Mouse (Mus musculus) kidney, postnatal 14 days (tissue): ENCODE results near the gene H1f0.

ENCODE experiments used
- DNase-seq: peaks from one replicate; pipeline ENCODE4 v3.0.0; 2022; ENCODE audit warnings: mixed read lengths

H1f0 gene

DNA sequence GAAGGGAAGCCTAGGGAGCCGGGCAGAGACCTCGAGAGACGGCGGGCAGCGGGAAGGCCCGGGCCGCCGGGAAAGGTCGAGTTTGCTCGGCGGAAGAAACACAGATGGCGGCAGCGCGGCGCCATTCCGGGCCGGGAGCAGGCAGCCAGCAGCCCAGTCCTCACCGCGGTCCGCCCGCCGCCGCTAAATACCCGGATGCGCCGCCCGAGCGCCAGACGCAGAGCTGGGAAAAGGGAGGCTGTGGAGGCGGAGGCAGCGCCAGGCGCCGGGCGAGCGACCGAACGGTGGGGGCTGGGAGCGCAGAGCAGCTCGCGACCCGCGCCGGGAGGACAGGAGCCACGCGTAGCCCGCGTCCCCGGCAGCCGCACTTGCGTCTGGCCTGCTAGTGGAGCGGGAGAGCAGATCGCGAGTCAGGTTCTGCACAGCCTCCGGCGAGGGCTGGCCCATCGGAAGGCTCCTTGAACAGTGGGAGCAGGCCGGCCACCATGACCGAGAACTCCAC, at the start of gene H1f0:
H1f0 (plus strand) TSS at position 214 of the 502 bp plus-strand sequence.
- DNase-seq, result peak; percentile 96

DNA sequence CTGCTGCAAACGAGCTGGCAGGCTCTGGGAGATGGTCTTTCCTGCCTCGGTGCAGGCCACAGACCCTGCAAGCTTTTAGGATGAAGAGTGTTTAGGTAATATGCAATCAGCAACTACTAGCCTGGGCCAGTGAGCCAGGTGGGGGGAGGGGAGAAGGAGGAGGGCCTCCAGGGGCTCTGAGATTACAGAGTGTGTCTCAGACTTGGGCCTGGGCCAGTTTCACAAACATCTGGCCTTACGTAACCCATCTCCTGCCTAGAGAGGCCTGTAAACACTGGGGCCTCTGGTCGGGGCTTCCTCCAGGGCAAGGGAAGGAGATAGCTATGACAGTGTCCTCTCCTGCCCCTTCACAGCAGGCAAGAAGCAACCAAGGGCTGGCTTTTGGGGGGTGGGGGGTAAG, 49.4 kb upstream of the H1f0 start:
- peak; percentile 77 for DNase-seq

DNA sequence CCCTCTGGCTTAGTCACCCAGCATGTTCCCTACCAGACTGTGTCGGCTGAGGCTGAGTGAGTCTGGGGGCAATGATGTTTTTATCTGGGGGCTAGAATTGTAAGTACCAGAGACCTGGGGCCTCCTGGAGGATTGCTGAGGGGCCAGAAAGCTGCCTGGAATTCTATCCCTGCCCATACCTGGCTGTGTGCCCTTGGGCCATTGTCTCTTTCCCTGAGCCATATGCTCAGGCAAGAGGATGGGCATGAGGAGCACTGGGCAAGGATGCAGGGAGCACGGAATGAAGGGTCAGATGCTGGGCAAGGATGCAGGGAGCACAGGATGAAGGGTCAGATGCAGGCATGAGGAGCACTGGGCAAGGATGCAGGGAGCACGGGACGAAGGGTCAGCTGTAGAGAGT, 48.2 kb upstream of the H1f0 start:
- DNase-seq, result no peak

DNA sequence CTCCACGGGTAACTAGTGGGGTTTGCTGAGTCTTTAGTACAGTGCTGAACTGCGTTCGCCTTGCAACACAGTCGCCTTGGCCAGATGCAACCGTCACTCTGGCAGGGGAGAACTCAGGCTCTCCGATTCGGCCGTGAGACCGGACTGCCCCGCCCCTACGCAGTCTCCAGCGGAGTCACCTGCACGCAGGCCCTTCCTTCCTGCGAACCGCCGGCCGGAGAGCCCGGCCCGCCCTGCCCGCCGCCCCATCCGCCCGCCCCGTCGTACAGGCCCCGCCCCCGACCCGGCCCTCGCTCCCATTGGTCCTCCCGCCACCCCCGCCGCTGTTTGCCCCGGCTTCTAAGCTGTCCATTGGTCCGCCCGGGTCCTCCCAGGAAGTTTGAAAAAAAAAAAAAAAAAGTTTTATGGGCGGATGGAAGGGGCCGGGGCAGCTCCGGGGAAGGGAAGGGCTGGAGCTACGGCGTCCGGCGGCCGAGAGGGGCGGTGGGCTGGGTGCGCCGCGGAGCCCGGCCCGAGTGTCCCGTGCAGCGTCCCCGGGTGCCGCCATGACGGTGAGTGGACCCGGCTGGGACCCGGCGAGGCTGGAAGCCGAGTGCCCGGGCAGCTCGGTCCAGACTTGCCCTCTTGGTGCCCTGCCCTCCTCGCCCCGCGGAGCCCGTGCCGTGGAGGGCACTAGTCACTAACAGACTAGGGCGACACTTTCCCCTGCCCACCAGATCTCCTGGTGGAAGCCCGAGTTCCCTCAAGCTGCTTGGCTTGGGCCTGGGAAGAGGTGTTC, 45.4 kb upstream of the H1f0 start:
- peak; percentile 95 for DNase-seq

DNA sequence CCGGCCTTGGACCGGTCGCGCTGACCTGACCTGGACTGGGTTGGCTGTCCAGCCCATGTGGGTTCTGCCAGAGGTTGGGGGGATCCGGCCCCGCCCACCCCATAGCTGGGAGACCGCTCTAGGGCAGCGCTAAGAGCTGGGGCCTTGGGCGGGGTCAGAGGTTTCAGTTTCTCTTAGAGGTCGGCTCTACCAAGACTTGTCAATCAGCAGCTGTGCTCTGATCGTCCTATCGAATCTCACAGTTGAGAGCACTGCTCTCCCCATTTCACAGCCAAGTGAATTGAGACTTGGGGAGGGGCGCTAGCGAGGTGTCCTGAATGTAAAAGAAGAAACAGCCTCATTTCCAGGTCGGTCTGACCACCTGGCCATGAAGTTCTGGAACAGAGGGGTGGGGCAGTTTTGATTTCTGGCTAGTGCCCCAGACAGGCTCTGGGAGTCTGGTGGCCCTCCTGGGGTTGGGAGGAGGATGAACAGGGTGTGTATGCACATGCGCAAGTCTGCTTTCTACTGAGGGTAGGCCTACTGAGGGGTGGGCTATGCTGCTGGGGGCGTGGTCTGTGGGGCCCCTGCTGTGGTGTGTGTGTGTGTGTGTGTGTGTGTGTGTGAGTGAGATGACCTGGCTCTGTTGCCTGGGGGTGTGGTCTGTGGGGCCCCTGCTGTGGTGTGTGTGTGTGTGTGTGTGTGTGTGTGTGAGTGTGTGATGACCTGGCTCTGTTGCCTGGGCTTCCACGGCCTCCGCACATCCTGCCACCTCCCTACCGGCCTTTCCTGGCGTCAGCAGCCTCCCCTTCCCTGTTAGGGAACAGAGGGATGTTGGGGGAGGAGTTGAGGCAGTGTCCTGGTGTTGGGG, 44.6 kb upstream of the H1f0 start:
- peak; percentile 76 for DNase-seq

DNA sequence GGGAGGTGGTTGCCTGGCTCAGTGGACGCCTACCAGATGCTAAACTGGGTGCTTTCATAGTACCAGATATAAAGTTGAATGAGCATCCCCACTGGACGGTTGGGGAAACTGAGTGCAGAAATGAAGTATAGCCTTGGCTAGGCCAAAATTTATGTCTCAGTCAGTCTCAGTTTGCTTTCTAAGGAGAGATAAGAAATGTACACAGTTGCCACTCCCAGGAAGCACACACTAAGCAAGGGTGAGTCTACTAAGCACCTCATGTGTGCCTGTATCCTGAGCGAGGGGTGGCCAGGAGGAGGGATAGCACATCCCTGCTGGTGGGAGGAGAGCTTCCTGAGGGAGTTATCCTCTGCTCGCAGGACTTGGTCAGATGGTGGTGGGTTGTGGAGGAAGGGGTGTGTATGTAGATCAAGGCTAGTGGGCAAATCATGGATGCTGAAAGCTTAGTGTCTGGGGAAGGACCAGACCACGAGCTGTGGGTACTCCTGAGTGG, 43.9 kb upstream of the H1f0 start:
- DNase-seq, result no peak

DNA sequence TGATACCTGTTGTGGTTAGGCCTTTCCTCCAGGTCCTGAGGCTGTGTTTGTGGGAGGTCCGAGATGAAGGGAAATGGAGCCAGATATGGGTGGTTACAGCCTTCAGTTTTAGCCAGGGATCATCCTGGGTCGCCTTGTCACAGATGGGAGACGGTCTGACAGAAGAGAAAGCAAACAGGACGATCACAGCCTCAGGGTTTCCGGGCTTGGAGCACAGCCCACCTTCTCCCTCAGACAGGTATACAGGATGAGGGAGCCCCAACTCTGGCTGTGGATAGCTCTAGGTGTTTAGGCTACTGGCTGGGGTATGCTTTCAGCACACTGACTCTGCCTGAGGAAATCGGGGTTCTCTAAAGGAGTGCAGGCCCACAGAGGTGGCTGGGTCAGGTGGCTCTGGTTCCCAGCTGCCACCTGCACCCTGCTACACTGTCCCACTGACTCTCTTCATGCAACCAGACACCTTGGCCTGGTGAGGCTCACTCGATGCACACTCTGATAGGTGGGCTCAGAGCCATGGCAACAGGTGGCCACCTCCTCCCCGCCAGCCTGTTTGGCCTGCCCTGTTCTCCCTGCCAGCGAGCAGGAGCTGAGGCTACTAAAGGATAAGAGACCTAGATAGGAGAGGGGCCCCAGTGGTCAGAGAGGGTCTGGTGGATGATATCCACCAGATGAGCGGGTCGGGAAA, 41.6 kb upstream of the H1f0 start:
- DNase-seq, result no peak

DNA sequence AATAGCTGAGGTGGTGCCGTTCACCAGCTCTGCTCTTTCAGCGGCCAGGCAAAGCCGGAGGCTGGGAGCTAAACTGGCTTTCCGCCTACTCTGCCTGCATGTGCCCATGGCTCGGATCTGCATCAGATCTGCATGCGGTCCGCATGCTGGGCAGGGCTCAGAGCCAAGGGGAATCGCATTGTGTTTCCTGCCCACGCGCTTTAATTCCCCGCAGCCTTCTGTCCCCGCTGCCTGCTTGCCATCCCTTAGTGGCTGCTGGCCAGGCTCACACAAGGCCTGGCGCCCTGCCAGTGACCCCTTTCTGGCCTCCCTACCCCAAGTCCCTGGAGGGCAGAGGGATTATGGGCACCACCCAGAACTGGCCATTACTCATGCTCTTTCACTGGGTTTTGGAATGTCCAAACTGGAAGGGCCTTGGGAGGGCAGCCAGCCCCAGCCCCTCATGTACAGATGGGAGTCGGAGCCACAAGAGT, 39.7 kb upstream of the H1f0 start:
- DNase-seq, result peak; percentile 77

DNA sequence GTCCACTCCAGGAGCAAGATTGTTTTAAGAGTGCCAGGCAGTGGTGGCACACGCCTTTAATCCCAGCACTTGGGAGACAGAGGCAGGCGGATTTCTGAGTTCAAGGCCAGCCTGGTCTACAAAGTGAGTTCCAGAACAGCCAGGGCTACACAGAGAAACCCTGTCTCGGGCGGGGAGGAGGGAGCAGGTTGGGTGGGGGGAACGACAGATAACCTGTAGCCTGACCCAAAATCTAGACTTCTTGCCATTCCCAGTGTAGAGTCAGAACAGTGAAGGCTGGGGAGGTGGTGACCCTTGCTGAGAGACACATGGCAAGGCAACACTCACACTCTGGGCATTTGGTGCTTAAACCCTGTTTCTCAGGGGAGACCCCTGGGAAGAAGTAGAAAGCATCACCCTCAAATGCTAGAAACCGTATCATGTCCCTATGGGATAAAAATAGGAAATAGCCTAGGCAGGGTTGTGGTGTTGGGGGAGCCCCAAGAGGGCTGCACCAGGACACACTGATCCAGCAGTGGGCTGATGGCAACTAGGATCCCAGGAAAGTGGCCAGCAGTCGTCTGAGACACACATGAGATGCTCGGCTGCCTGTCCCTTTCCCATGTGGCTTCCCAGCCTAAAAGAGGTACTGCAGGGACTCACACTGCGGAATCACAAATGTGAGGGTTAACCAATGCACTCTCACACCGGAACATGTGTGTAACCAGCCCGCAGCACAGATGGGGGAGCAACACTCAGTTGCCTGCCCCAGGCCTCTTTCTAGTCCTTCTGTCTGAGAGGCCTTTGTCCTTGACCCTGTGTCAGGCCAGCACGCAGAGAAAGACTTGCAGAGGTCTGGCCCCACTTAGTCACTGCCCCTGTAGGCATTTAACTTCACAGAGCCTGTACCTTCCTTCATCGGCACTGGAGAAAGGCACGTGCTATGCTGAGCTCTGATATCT, 38.8 kb upstream of the H1f0 start:
- no peak for DNase-seq

DNA sequence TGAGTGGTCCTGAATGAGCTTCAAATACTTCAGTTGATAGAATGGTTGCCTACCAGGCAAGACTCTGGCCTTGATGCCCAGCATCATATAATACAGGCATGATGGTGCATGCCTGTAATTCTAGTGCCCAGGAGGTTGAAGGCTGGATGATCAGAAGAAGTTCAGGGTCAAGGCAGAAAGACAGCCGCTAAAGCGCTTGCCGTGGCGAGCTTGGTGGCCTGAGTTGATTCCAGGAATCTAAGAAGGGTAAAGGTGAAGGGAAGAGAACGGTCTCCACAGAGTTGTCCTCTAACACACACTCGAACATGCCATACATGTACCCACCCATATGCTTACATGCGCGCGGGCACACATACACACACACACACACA, 38.2 kb upstream of the H1f0 start:
- DNase-seq, result no peak

DNA sequence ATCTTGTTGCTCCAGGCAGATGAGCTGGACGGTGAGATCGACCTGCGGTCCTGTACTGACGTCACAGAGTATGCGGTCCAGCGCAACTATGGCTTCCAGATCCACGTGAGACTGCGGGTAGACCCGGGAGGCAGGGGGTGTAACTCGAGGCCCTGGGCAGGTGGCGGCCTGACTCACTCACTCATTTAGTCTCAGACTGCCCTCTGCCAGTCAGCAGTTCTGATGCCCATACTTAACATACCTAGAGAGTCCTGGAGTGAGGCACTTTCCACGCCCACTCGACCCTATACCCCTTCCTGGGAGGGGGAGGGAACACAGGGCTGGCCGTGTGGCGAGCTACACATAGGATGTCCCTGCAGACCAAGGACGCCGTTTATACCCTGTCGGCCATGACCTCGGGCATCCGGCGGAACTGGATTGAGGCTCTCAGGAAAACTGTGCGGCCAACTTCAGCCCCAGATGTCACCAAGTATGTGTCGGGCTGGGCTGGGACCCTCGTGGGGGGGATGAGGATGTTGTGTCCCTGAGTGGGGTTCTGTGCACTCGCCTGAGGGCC, 37.2 kb upstream of the H1f0 start:
- DNase-seq, result no peak

DNA sequence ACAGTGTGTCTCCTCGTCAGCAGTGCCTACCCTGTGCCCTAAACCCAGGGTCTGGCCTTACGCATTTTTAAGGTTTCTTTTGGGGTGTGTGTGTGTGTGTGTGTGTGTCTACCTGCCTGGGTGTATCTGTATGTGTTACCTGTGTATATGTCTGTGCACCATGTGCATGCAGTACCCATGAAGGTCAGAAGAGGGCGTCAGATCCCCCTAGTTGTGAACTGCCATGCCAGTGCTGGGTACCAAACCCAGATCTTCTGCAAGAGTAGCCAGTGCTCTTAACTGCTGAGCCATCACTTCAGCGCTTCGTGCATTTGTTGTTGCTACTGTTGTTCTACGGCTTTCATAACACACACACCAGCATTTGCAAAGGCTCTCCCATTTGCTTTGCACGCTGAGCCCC, 36.0 kb upstream of the H1f0 start:
- no peak for DNase-seq

DNA sequence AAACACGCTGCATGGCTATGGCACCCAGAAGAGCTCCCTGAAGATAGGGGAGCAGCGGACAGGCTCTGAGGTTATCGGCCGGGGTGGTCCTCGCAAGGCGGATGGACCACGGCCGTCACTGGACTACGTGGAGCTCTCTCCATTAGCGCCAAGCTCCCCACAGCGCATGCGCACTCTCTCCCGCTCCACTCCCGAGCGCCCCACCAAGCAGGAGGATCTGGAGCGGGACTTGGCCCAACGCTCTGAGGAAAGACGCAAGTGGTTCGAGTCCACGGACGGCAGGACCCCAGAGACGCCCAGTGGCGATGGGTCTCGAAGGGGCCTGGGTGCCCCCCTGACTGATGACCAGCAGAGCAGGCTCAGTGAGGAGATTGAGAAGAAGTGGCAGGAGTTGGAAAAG, 35.3 kb upstream of the H1f0 start:
- no peak for DNase-seq

DNA sequence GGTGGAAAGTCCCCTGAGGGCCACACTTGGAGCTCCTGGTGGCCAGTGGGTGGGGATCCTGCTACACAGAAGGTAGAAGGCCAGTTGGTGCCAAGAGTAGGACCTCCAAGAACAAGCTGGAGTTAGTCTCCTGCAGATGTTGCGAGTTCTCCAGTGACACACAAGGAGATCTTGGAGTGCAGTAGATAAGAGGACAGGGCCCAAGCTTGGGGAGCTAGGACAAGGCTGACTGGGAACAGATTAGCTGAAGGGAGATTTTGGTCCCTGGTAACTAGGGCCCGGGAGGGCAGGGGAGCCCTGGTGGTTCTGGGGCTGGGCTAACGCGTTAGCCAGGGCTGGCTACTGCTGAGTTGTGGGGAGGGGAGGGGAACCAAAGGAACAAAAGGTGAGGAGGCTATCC, 32.3 kb upstream of the H1f0 start:
- no peak for DNase-seq

DNA sequence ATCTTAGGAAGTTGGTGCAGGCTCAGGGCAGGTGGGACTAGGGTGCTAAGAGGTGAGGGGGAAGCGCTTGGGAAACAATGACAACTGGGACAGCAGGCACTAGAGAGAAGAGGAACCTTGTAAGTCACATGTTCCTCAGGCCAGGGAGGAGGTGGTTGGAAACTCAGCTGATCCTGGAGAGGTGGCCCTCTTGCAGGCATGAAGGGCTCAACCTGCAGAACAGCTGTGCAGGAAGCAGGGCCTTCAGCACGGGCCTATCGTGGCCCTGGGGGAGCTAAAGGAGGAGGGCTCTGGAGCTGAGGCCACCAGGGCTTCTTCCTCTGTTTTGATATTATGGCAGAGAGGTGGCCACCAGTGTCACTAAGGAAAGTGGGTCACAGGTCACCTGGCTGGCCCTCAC, 31.6 kb upstream of the H1f0 start:
- DNase-seq, result no peak

DNA sequence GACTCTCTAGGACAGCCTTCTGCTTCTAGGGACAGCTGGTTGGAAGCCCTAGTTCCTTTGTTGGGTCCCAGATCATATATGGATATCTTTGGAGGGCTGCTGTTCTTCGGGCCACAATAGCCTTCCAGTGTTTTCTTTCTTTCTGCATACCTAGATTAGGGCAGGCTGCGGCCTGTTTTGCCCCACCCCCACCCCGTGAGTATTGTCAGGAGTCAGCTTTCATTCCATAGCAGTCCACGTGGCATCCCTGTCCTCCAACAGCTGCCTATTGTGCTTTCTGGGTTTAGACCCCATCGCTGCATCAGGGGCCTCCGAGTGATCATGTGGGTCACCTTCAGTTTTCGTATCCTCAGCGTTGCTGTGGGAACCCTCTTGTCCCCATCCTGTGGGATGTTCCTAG, 29.9 kb upstream of the H1f0 start:
- no peak for DNase-seq

DNA sequence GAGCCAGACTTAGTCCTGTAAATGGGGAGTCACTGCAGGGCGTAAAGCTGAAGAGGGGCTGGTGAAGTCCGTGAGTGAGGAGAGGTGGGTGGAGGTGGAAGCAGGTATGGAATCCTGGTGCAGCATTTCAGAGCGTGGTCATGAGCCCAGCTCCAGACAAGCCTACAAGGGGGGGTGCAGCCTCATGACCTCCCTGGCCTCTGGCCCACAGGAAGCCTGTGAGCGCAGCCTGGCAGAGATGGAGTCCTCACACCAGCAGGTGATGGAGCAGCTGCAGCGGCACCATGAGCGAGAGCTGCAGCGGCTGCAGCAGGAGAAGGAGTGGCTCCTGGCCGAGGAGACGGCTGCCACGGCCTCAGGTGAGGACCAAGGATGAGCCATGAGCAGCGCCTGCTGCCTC, 28.7 kb upstream of the H1f0 start:
- no peak for DNase-seq

DNA sequence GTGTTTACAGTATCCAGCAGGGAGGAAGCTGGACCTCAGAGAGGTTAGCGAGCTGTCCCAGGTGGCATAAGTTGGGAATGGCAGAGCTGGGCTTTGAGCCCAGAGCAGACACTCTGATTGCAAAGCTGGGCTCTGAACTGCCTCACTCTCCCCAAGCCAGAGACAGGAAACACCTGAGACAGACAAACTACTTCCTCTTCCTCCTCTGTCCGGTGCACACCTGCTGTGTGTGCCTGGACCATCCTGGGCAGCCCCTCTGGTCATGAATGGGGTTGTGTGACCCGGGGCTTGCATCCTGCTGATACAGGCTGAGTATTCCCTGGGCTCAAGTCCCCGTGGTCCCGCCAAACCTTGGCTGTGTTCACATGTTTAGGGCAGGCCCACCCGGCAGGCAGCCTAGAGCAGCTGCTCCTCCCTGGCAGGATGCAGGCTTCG, 27.9 kb upstream of the H1f0 start:
- DNase-seq, result no peak

DNA sequence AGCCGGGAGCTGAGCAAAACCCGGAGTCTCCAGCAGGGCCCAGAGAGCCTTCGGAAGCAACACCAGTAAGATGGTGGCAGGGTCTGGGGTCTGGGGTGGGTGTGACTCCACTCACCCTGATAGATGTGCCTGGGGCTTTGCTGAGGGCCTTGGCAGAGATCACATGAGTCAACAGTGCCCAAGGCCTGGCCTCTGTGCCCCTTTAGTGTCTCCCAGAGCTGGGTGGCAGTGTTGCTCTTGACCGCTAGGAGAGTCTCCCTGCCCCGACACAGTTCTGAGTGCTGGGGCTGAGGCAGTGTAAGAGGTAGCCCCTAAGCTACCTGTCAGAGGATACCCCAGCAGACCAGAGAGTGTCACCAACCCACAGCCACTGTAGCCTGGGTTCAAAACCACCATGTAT, 26.7 kb upstream of the H1f0 start:
- DNase-seq, result no peak

DNA sequence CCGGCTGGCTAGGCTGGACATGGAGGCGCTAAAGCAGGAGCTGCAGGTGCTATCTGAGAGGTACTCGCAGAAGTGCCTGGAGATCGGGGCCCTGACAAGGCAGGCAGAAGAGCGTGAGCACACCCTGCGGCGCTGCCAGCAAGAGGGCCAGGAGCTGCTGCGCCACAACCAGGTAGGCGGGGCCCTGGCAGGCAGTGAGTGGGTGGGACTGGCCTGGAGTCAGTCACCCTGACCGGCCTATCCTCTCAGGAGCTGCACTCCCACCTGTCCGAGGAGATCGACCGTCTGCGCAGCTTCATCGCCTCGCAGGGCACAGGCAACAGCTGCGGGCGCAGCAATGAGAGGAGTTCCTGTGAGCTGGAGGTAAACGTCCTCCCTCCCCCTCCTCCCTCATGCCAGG, 26.2 kb upstream of the H1f0 start:
- peak; percentile 72 for DNase-seq

DNA sequence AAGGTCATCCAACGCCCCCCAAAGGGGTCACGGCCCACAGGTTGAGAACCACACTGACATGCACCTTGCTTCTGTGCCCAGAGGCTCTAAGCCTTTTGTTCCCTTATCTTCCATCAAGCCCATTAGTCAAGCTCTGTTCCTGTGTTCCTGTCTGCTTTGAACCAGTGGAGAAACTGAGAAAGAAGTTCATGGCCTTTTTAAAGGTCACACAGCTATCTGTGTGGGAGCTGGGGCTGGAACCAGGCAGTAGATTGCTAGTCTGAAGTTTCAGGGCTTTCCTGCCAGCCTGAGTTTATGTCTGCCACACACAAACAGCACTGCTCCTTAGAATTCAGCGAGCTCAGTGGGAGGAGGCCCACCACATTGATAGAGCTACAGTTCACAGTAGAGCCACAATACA, 25.2 kb upstream of the H1f0 start:
- DNase-seq, result no peak

DNA sequence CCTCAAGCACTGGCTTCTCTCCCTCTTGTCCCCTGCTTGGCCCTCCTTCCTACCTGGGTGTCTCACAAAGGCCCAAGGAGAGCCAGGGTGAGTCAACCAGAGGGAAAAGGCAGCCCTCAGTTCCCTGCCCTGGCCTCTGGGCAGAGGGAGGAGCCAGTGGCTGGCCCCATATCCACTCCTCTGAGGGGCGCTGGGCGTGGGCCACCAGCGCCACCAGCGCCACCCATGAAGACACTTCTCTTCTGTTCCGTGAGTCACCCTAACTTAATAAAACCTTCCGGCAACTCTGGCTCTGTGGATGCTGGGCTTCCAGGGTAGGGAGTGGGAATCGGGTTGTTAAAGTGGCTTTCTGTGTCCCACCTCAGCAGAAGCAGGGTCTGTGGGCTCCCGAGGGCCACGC, 22.7 kb upstream of the H1f0 start:
- DNase-seq, result no peak
